In genomic region chr5:96452027-96452426, GRCm38 (mm10) we compare ENCODE assay signal across 26 mouse cellular contexts.
A peak's percentile ranks its signal among the peaks of the same experiment; 100 is the strongest.
DNase-seq lines count a peak whose midpoint lies in the region; ATAC-seq and TF ChIP-seq lines count a peak whose summit lies in the region.
"Had no signal": no experiment of that assay in that cellular context is flagged by ENCODE, and none has a peak within 500 bp of the region (broad histone marks: within the 10 kb centered on the region; RNA-seq: fewer than 3 reads in every experiment).

No protein-coding gene starts in this region.

- H3K27me3 ChIP-seq in kidney, adult 2 months (replicated peaks; ENCODE audit: control insufficient read depth, insufficient read depth, low read length) = no peaks in the 10 kb centered on the region
- H3K27me3 ChIP-seq in kidney, postnatal 0 days (ENCODE audit: insufficient read depth, low read length) = no peaks in the 10 kb centered on the region
- H3K27me3 ChIP-seq in lung, embryonic 16.5 days (ENCODE audit: control insufficient read depth, insufficient read depth, low read depth, low read length) = no peaks in the 10 kb centered on the region
- H3K27me3 ChIP-seq: forebrain, embryonic 13.5 days; heart, embryonic 15.5 days; hindbrain, embryonic 12.5 days had no signal

- ATAC-seq in kidney, postnatal 0 days (replicated peaks; ENCODE audit: low FRiP score, low read depth) = no peak
- ATAC-seq in lung, embryonic 16.5 days (ENCODE audit: low read depth) = peak; percentile 52; the same call in 1 of the 2 replicates
- ATAC-seq: forebrain, embryonic 13.5 days; hindbrain, postnatal 0 days; midbrain, embryonic 16.5 days had no signal

- TF ChIP-seq POLR2A in kidney, adult 2 months (IDR thresholded peaks at IDR 0.05; ENCODE audit: low read depth, low read length) = no peak

- no peak overlapping the region for H3K4me2 ChIP-seq in kidney, postnatal 0 days (ENCODE audit: low read length)
- H3K4me2 ChIP-seq in lung, embryonic 16.5 days (ENCODE audit: low read depth, low read length) = no peak overlapping the region
- H3K4me2 ChIP-seq: forebrain, embryonic 13.5 days; heart, embryonic 15.5 days; hindbrain, embryonic 12.5 days; midbrain, embryonic 11.5 days had no signal

- no peak overlapping the region for H3K27ac ChIP-seq in kidney, adult 2 months (ENCODE audit: insufficient read depth, low read depth, low read length)
- peak overlapping the region; percentile 1; the same call in 1 of the 2 replicates for H3K27ac ChIP-seq in kidney, postnatal 0 days
- H3K27ac ChIP-seq in lung, embryonic 16.5 days (ENCODE audit: low read length) = 0 out of 2 replicates have a peak overlapping the region, but pooled peaks have one; percentile 45
- H3K27ac ChIP-seq: forebrain, embryonic 13.5 days; heart, embryonic 10.5 days; heart, embryonic 15.5 days; hindbrain, embryonic 12.5 days; hindbrain, postnatal 0 days; liver, embryonic 14.5 days had no signal

- H3K9ac ChIP-seq in kidney, postnatal 0 days (ENCODE audit: low read depth, low read length) = no peak overlapping the region
- H3K9ac ChIP-seq in lung, embryonic 16.5 days (ENCODE audit: low read length) = no peak overlapping the region
- H3K9ac ChIP-seq: forebrain, embryonic 13.5 days; heart, embryonic 15.5 days; hindbrain, embryonic 12.5 days; liver, embryonic 14.5 days had no signal

- no peak for TF ChIP-seq CTCF in kidney, adult 2 months (conservative IDR thresholded peaks at IDR 0.05; ENCODE audit: insufficient read depth, insufficient read length, low read depth, low read length)
- no peak for TF ChIP-seq CTCF in kidney, postnatal 0 days (IDR thresholded peaks at IDR 0.05; ENCODE audit: low read depth)

- no peaks in the 10 kb centered on the region for H3K9me3 ChIP-seq in kidney, postnatal 0 days (replicated peaks; ENCODE audit: low read length)
- H3K9me3 ChIP-seq in lung, embryonic 16.5 days (ENCODE audit: control insufficient read depth, low read length) = no peaks in the 10 kb centered on the region
- H3K9me3 ChIP-seq: forebrain, embryonic 13.5 days; G1E; heart, embryonic 10.5 days; heart, embryonic 15.5 days; hindbrain, embryonic 12.5 days had no signal

- peaks cover 28% of the 10 kb centered on the region for H3K4me1 ChIP-seq in kidney, adult 2 months (ENCODE audit: control insufficient read depth, insufficient read depth, low read length)
- H3K4me1 ChIP-seq in kidney, postnatal 0 days (replicated peaks; ENCODE audit: insufficient read depth, low read length) = peaks cover 17% of the 10 kb centered on the region
- H3K4me1 ChIP-seq in lung, embryonic 16.5 days (replicated peaks; ENCODE audit: control insufficient read depth, insufficient read depth, low read length) = peaks cover 17% of the 10 kb centered on the region
- H3K4me1 ChIP-seq: hindbrain, embryonic 12.5 days had no signal

- H3K36me3 ChIP-seq in kidney, adult 2 months (ENCODE audit: control insufficient read depth, insufficient read depth, low read length) = no peaks in the 10 kb centered on the region
- no peaks in the 10 kb centered on the region for H3K36me3 ChIP-seq in kidney, postnatal 0 days (ENCODE audit: insufficient read depth, low read length)
- H3K36me3 ChIP-seq in lung, embryonic 16.5 days (ENCODE audit: control insufficient read depth, insufficient read depth, low read length) = no peaks in the 10 kb centered on the region
- H3K36me3 ChIP-seq: G1E; heart, embryonic 10.5 days; heart, embryonic 15.5 days; hindbrain, embryonic 12.5 days had no signal

- H3K4me3 ChIP-seq in kidney, adult 2 months (ENCODE audit: insufficient read depth, low read depth, low read length) = no peak overlapping the region
- H3K4me3 ChIP-seq in kidney, postnatal 0 days (replicated peaks; ENCODE audit: low read depth, low read length) = no peak overlapping the region
- no peak overlapping the region for H3K4me3 ChIP-seq in lung, embryonic 16.5 days (ENCODE audit: low read length)
- H3K4me3 ChIP-seq: forebrain, embryonic 13.5 days; heart, embryonic 10.5 days; heart, embryonic 15.5 days; hindbrain, embryonic 12.5 days had no signal

- DNase-seq in kidney, adult 2 months = peak; percentile 48
- no peak for DNase-seq in kidney, postnatal 25 days
- DNase-seq in kidney, postnatal 0 days (ENCODE audit: low spot score) = peak; percentile 92
- DNase-seq in kidney, adult 8-10 months = no peak
- no peak for DNase-seq in lung, postnatal 25 days (ENCODE audit: low spot score)
- DNase-seq in adrenal gland, postnatal 14 days = no peak
- DNase-seq: adrenal gland, adult 8-10 months; cerebellum, adult 9-10 months; cerebellum, postnatal 36 days; gastrocnemius, postnatal 14 days; layer of hippocampus, postnatal 36 days; left cerebral cortex, postnatal 4 days; lung, postnatal 36 days; right cerebral cortex, postnatal 25 days; thymus, adult 2 months; thymus, postnatal 36 days had no signal

- 15% methylated on average over 1 of the region's 1 CpGs for WGBS in kidney, adult 2 months
- 11% methylated on average over 1 of the region's 1 CpGs for WGBS in kidney, postnatal 0 days
- 11% methylated on average over 1 of the region's 1 CpGs for WGBS in lung, embryonic 16.5 days

Comparison
In these comparisons a context has a peak if more than half of its experiments do, and no peak if none do; other contexts are left out.
1. DNase-seq: peak in kidney, adult 2 months (single experiment) and kidney, postnatal 0 days (single experiment); none in kidney, postnatal 25 days (0 of 2), kidney, adult 8-10 months (0 of 2), lung, postnatal 25 days (single experiment) and adrenal gland, postnatal 14 days (single experiment).